Mouse (Mus musculus) B cell, adult 62 days (primary cell): ENCODE results near the gene Tmem267. TPM values are rescaled to one million over a fixed set of nuclear protein-coding genes. Genes with fewer than 3 reads are reported as not detected.

ENCODE experiments used
- total RNA-seq: library from RNA; stranded (reverse); gene quantifications from 4 replicates; pipeline ENCODE4 v1.2.4, GENCODE M21; 2023

Tmem267 gene
- total RNA-seq: 4.2 to 6.7 TPM (median 4.7 TPM) in 4 replicates

GRCm38 (mm10) chr13:119487880-119488580 lies at the start of gene Tmem267, which contains the start of gene 3110070M22Rik:
Gene Tmem267, plus strand, starts transcription at chr13:119488039.
Gene 3110070M22Rik, minus strand, starts transcription at chr13:119488383.

GRCm38 (mm10) chr13:119462596-119463560 lies 25.0 kb upstream of the Tmem267 start, which contains the start of gene 4833420G17Rik:
Gene 4833420G17Rik, plus strand, starts transcription at chr13:119462768.

GRCm38 (mm10) chr13:119623634-119624033 lies 135.8 kb downstream of the Tmem267 start, which contains the start of gene Ccl28:
Gene Ccl28, plus strand, starts transcription at chr13:119623819.

Other genes starting within 250 kb of the Tmem267 start
- gene Paip1, start 59.4 kb upstream of the Tmem267 start, total RNA-seq: 47.4 to 74.9 TPM (median 64.1 TPM) in 4 replicates
- 59.7 to 67.5 TPM (median 62.8 TPM) in 4 replicates for gene 4833420G17Rik, start 25.3 kb upstream of the Tmem267 start, total RNA-seq
- gene 3110070M22Rik, start 344 bp downstream of the Tmem267 start, total RNA-seq: 0.70 to 2.1 TPM (median 1.2 TPM) in 4 replicates
- not detected in 4 replicates for gene Ccl28, start 135.8 kb downstream of the Tmem267 start, total RNA-seq
- 28.0 to 34.2 TPM (median 30.0 TPM) in 4 replicates for gene Hmgcs1, start 202.3 kb downstream of the Tmem267 start, total RNA-seq